8 mouse cellular contexts compared by ENCODE assay signal in genomic region chr8:117334748-117335393, GRCm38 (mm10).
DNase-seq lines count a peak whose midpoint lies in the region; ATAC-seq and TF ChIP-seq lines count a peak whose summit lies in the region.

No protein-coding gene starts in this region.

- no peaks in the 10 kb centered on the region for H3K36me3 ChIP-seq in embryonic facial prominence, embryonic 15.5 days
- no peaks in the 10 kb centered on the region; the same call in 1 of the 2 replicates for H3K36me3 ChIP-seq in intestine, postnatal 0 days (ENCODE audit: control insufficient read depth, insufficient read depth)
- H3K36me3 ChIP-seq in liver, postnatal 0 days (replicated peaks; ENCODE audit: insufficient read depth, low read length): no peaks in the 10 kb centered on the region

- no peaks in the 10 kb centered on the region for H3K9me3 ChIP-seq in embryonic facial prominence, embryonic 15.5 days (replicated peaks)
- H3K9me3 ChIP-seq in intestine, postnatal 0 days (ENCODE audit: control insufficient read depth): no peaks in the 10 kb centered on the region
- H3K9me3 ChIP-seq in liver, postnatal 0 days (ENCODE audit: low read length): no peaks in the 10 kb centered on the region

- no peak overlapping the region; the same call in 1 of the 2 replicates for H3K4me3 ChIP-seq in gastrocnemius, adult 2 months
- H3K4me3 ChIP-seq in embryonic facial prominence, embryonic 15.5 days (replicated peaks): no peak overlapping the region
- no peak overlapping the region for H3K4me3 ChIP-seq in intestine, postnatal 0 days (ENCODE audit: low read depth, low read length)
- H3K4me3 ChIP-seq in liver, postnatal 0 days (ENCODE audit: low read depth, low read length): peak overlapping the region; percentile 7; the same call in 1 of the 2 replicates

- H3K27ac ChIP-seq in gastrocnemius, adult 2 months: peak overlapping the region; percentile 49
- H3K27ac ChIP-seq in embryonic facial prominence, embryonic 15.5 days (replicated peaks): peak overlapping the region; percentile 63
- peak overlapping the region; percentile 99 for H3K27ac ChIP-seq in intestine, postnatal 0 days (ENCODE audit: low read depth, low read length)
- H3K27ac ChIP-seq in liver, postnatal 0 days (ENCODE audit: low read depth): peak overlapping the region; percentile 97

- intact Hi-C loops in gastrocnemius, adult 2 months (cut with DNase I): no loop called here

- peaks cover 59% of the 10 kb centered on the region for H3K4me1 ChIP-seq in embryonic facial prominence, embryonic 15.5 days
- H3K4me1 ChIP-seq in intestine, postnatal 0 days (replicated peaks; ENCODE audit: control insufficient read depth, insufficient read depth, low read length): peaks cover 36% of the 10 kb centered on the region
- peaks cover 79% of the 10 kb centered on the region for H3K4me1 ChIP-seq in liver, postnatal 0 days (ENCODE audit: insufficient read depth)

- DNase-seq in gastrocnemius, adult 2 months: no peak
- no peak for DNase-seq in gastrocnemius, adult 18-20 months (ENCODE audit: low spot score)
- DNase-seq in liver, postnatal 0 days: peak; percentile 54
- no peak for DNase-seq in cerebellum, postnatal 36 days
- no peak for DNase-seq in ovary, postnatal 10 days (ENCODE audit: low spot score)
- no peak for DNase-seq in gastrocnemius, adult 8-10 months (ENCODE audit: low spot score in 2 of 2)

- no peak for TF ChIP-seq CTCF in gastrocnemius, adult 2 months (IDR thresholded peaks at IDR 0.05)
- TF ChIP-seq CTCF in intestine, postnatal 0 days (IDR thresholded peaks at IDR 0.05; ENCODE audit: low read depth): no peak; the same call in 1 of the 2 replicates
- TF ChIP-seq CTCF in liver, postnatal 0 days (IDR thresholded peaks at IDR 0.05; ENCODE audit: low read depth): no peak

- no peaks in the 10 kb centered on the region for H3K27me3 ChIP-seq in embryonic facial prominence, embryonic 15.5 days
- no peaks in the 10 kb centered on the region for H3K27me3 ChIP-seq in intestine, postnatal 0 days (replicated peaks; ENCODE audit: control insufficient read depth, insufficient read depth, low read length)
- no peaks in the 10 kb centered on the region for H3K27me3 ChIP-seq in liver, postnatal 0 days (ENCODE audit: insufficient read depth, low read length)

- peak; percentile 74 for TF ChIP-seq EP300 in liver, postnatal 0 days (IDR thresholded peaks at IDR 0.05; ENCODE audit: low read depth)

- ATAC-seq in embryonic facial prominence, embryonic 15.5 days (ENCODE audit: insufficient number of reproducible peaks, low FRiP score, low TSS enrichment, low read depth): peak; percentile 52; the same call in 1 of the 2 replicates
- ATAC-seq in intestine, postnatal 0 days: peak; percentile 75
- ATAC-seq in liver, postnatal 0 days: peak; percentile 60

- 20% methylated on average over 14 of the region's 14 CpGs for WGBS in embryonic facial prominence, embryonic 15.5 days
- WGBS in intestine, postnatal 0 days: 18% methylated on average over 14 of the region's 14 CpGs
- WGBS in liver, postnatal 0 days (ENCODE audit: insufficient replicate concordance): 36% methylated on average over 14 of the region's 14 CpGs

- H3K4me2 ChIP-seq in embryonic facial prominence, embryonic 15.5 days (replicated peaks): no peak overlapping the region
- peak overlapping the region; percentile 63 for H3K4me2 ChIP-seq in intestine, postnatal 0 days (replicated peaks; ENCODE audit: low read depth)
- peak overlapping the region; percentile 61 for H3K4me2 ChIP-seq in liver, postnatal 0 days (ENCODE audit: low read depth, low read length)

- H3K9ac ChIP-seq in embryonic facial prominence, embryonic 15.5 days: no peak overlapping the region
- H3K9ac ChIP-seq in intestine, postnatal 0 days (ENCODE audit: low read depth, low read length): peak overlapping the region; percentile 37; the same call in 1 of the 2 replicates
- peak overlapping the region; percentile 63 for H3K9ac ChIP-seq in liver, postnatal 0 days (replicated peaks)

Comparison
In these comparisons a context has a peak if more than half of its experiments do, and no peak if none do; other contexts are left out.
1. H3K27ac ChIP-seq: peak in every context shown above with its lines; median percentile 99 in intestine, postnatal 0 days; 97 in liver, postnatal 0 days; 63 in embryonic facial prominence, embryonic 15.5 days; 49 in gastrocnemius, adult 2 months.